Mouse (Mus musculus): ENCODE measurements around the gene Zfp747. TPM values are rescaled to one million over a fixed set of nuclear protein-coding genes. Genes with fewer than 3 reads are reported as not detected.
"Not testable (repeated sequence)": the region's sequence is repeated elsewhere in the genome, so short reads cannot be mapped to it uniquely, and the experiment has no call there.

Gene Zfp747
- total RNA-seq (2021): 1 to 10 TPM; 7.3 to 7.5 TPM
- long read RNA-seq, partial matches to known transcripts: 0 of 2 reads
- long read RNA-seq, other reads (novel, unspliced or antisense): 1 of 2 reads

- peak; percentile 88 to 94 for DNase-seq (ENCODE audit: low spot score in 2 of 2)
Observed at GRCm38 (mm10) chr7:127375271-127376245, at the start of gene Zfp747. Zfp747 (minus strand) TSS chr7:127376050.

GRCm38 (mm10) chr7:127425291-127425690 lies 49.4 kb upstream of the Zfp747 start:
- DNase-seq (ENCODE audit: low spot score in 2 of 2): no peak

GRCm38 (mm10) chr7:127422247-127422646 lies 46.4 kb upstream of the Zfp747 start:
- peak in 1 of 2 experiments; percentile 43 for DNase-seq (ENCODE audit: low spot score in 2 of 2)

GRCm38 (mm10) chr7:127421388-127422191 lies 45.7 kb upstream of the Zfp747 start, which contains the start of gene Zfp688:
Zfp688 (minus strand) TSS chr7:127422068.
- peak; percentile 92 to 95 for DNase-seq (ENCODE audit: low spot score in 2 of 2)

- no peak for DNase-seq (ENCODE audit: low spot score in 2 of 2)
Observed at GRCm38 (mm10) chr7:127411418-127411817, 35.6 kb upstream of the Zfp747 start.

- DNase-seq (ENCODE audit: low spot score in 2 of 2): peak; percentile 87 to 90
Observed at GRCm38 (mm10) chr7:127406002-127406987, 30.4 kb upstream of the Zfp747 start, which contains the start of gene Zfp764. Zfp764 (minus strand) TSS chr7:127406822.

- not testable (repeated sequence) for DNase-seq (ENCODE audit: low spot score in 2 of 2)
Observed at GRCm38 (mm10) chr7:127404101-127404500, 28.3 kb upstream of the Zfp747 start.

- no peak for DNase-seq (ENCODE audit: low spot score in 2 of 2)
Observed at GRCm38 (mm10) chr7:127402980-127403379, 27.1 kb upstream of the Zfp747 start.

GRCm38 (mm10) chr7:127400355-127400754 lies 24.5 kb upstream of the Zfp747 start:
- DNase-seq (ENCODE audit: low spot score in 2 of 2): no peak

GRCm38 (mm10) chr7:127393944-127394333 lies 18.1 kb upstream of the Zfp747 start:
- no peak for DNase-seq (ENCODE audit: low spot score in 2 of 2)

- peak; percentile 96 for DNase-seq (ENCODE audit: low spot score in 2 of 2)
Observed at GRCm38 (mm10) chr7:127393157-127393943, 17.5 kb upstream of the Zfp747 start, which contains the start of gene E430018J23Rik. E430018J23Rik (minus strand) TSS chr7:127393629.

GRCm38 (mm10) chr7:127392251-127392824 lies 16.5 kb upstream of the Zfp747 start:
- DNase-seq (ENCODE audit: low spot score in 2 of 2): no peak

- no peak for DNase-seq (ENCODE audit: low spot score in 2 of 2)
Observed at GRCm38 (mm10) chr7:127391538-127391937, 15.7 kb upstream of the Zfp747 start.

- no peak for DNase-seq (ENCODE audit: low spot score in 2 of 2)
Observed at GRCm38 (mm10) chr7:127390306-127390705, 14.5 kb upstream of the Zfp747 start.

GRCm38 (mm10) chr7:127388201-127388600 lies 12.4 kb upstream of the Zfp747 start:
- DNase-seq (ENCODE audit: low spot score in 2 of 2): not testable (repeated sequence)

- DNase-seq (ENCODE audit: low spot score in 2 of 2): peak; percentile 87 to 91
Observed at GRCm38 (mm10) chr7:127386641-127387392, 11.0 kb upstream of the Zfp747 start, which contains the start of gene 9130019O22Rik. 9130019O22Rik (minus strand) TSS chr7:127387166.

GRCm38 (mm10) chr7:127385560-127385959 lies 9.7 kb upstream of the Zfp747 start:
- not testable (repeated sequence) for DNase-seq (ENCODE audit: low spot score in 2 of 2)

- DNase-seq (ENCODE audit: low spot score in 2 of 2): no peak
Observed at GRCm38 (mm10) chr7:127378310-127378921, 2.6 kb upstream of the Zfp747 start.

Data from layer of hippocampus, postnatal 10 days (tissue).